In genomic region chr19:15947237-15947636, GRCm38 (mm10) we compare ENCODE assay signal across 8 mouse cellular contexts. TPM values are rescaled to one million over a fixed set of nuclear protein-coding genes. Genes with fewer than 3 reads are reported as not detected.
DNase-seq lines count a peak whose midpoint lies in the region; ATAC-seq and TF ChIP-seq lines count a peak whose summit lies in the region.

Gene Psat1 (minus strand): TSS chr19:15947337.

- H3K9me3 ChIP-seq in intestine, embryonic 14.5 days (ENCODE audit: control insufficient read depth, low read length) = no peaks in the 10 kb centered on the region

- no peak within 1 kb of the TSS for H3K4me2 ChIP-seq in intestine, embryonic 14.5 days (ENCODE audit: low read length)

- H3K9ac ChIP-seq in intestine, embryonic 14.5 days (ENCODE audit: low read length) = no peak within 1 kb of the TSS

- H3K27me3 ChIP-seq in thymus, adult 2 months (ENCODE audit: control insufficient read depth, insufficient read depth, low read length) = no peaks in the 10 kb centered on the region
- H3K27me3 ChIP-seq in intestine, embryonic 14.5 days (replicated peaks; ENCODE audit: control insufficient read depth, insufficient read depth, low read length) = no peaks in the 10 kb centered on the region

- no peak within 1 kb of the TSS for H3K27ac ChIP-seq in thymus, adult 2 months (ENCODE audit: control insufficient read depth, insufficient read depth, low read length)
- no peak within 1 kb of the TSS for H3K27ac ChIP-seq in intestine, embryonic 14.5 days (ENCODE audit: low read depth)

- TF ChIP-seq POLR2A in thymus, adult 2 months (IDR thresholded peaks at IDR 0.05; ENCODE audit: control insufficient read depth, extremely low read depth, insufficient read depth, low read length, poor library complexity) = no peak

- no peaks in the 10 kb centered on the region for H3K36me3 ChIP-seq in thymus, adult 2 months (ENCODE audit: control insufficient read depth, insufficient read depth, low read length)
- H3K36me3 ChIP-seq in intestine, embryonic 14.5 days (ENCODE audit: control insufficient read depth, insufficient read depth, low read length) = no peaks in the 10 kb centered on the region

- WGBS in thymus, adult 2 months = 93% methylated on average over 7 of the region's 7 CpGs
- whole genome bisulfite sequencing in intestine, embryonic 14.5 days = 88% methylated on average over 7 of the region's 7 CpGs

- no peak within 1 kb of the TSS for H3K4me3 ChIP-seq in thymus, adult 2 months (ENCODE audit: control insufficient read depth, insufficient read depth, low read length)
- H3K4me3 ChIP-seq in intestine, embryonic 14.5 days (ENCODE audit: low read depth, low read length) = no peak within 1 kb of the TSS

- no peak for DNase-seq in adrenal gland, adult 18-20 months (ENCODE audit: low spot score in 2 of 2)
- DNase-seq in adrenal gland, adult (ENCODE audit: inconsistent age in 2 of 2, low spot score in 1 of 2) = no peak
- no peak for DNase-seq in thymus, adult 2 months
- no peak for DNase-seq in thymus, postnatal 25 days
- DNase-seq in intestine, embryonic 14.5 days (ENCODE audit: low spot score) = no peak
- no peak for DNase-seq in embryo, embryonic 10 days (ENCODE audit: low spot score)
- DNase-seq in cerebellum, postnatal 25 days = no peak

- ATAC-seq in intestine, embryonic 14.5 days (replicated peaks; ENCODE audit: low FRiP score, low TSS enrichment, low read depth) = no peak
- no peak for ATAC-seq in megakaryocyte-erythroid progenitor cell, adult 5-6 weeks (replicated peaks; ENCODE audit: low FRiP score, low TSS enrichment, poor library complexity, severe bottlenecking)

- H3K4me1 ChIP-seq in thymus, adult 2 months (replicated peaks; ENCODE audit: control insufficient read depth, insufficient read depth, low read length) = no peaks in the 10 kb centered on the region
- H3K4me1 ChIP-seq in intestine, embryonic 14.5 days (replicated peaks; ENCODE audit: control insufficient read depth, insufficient read depth, low read length) = no peaks in the 10 kb centered on the region

- no peak for TF ChIP-seq CTCF in thymus, adult 2 months (IDR thresholded peaks at IDR 0.05; ENCODE audit: borderline replicate concordance, control insufficient read depth, extremely low read depth, insufficient read depth, low read length, poor library complexity)

RNA-seq across cellular contexts. Expression of gene Psat1, which starts in this region (rescaled TPM):
- total RNA-seq in adrenal gland, adult 18-20 months (2021) = 100 to 1,000 TPM in 1 of 2 experiments, 10 to 100 TPM in 1; 39.0 to 120 TPM
- polyA plus RNA-seq in thymus, adult 2 months (2012; rRNA removed) = 31.9 and 33.2 TPM in 2 replicates
- polyA plus RNA-seq in intestine, embryonic 14.5 days (2014; fragmentation: Nextera tagmentation; extraction: Ambion mirVana) = 74.0 and 80.8 TPM in 2 replicates
- 52.7 and 53.5 TPM in 2 replicates for total RNA-seq in megakaryocyte-erythroid progenitor cell, adult 5-6 weeks (2014; fragmentation: Nextera tagmentation)
- total RNA-seq in megakaryocyte-erythroid progenitor cell, adult 5-6 weeks (2017) = 61.7 and 63.8 TPM in 2 replicates
